Mouse (Mus musculus) liver, embryonic 18 days (tissue): ENCODE data around the gene Ccl9. TPM values are rescaled to one million over a fixed set of nuclear protein-coding genes. Genes with fewer than 3 reads are reported as not detected.

ENCODE experiments used
- polyA plus RNA-seq: library from polyadenylated mRNA; depleted of rRNA; stranded (reverse); fragments of >200 nt; gene quantifications from 2 replicates; pipeline ENCODE4 v1.2.3, GENCODE M21; 2012; rRNA removed

Ccl9 gene
- polyA plus RNA-seq = 36.2 and 38.4 TPM in 2 replicates

GRCm38 (mm10) chr11:83578186-83578760 is at the start of gene Ccl9:
Gene Ccl9 (minus strand): TSS chr11:83578636.

GRCm38 (mm10) chr11:83592853-83593252 is 14.4 kb upstream of the Ccl9 start, which contains the start of gene Ccl6:
Gene Ccl6 (minus strand): TSS chr11:83593087.

GRCm38 (mm10) chr11:83530360-83530759 is 48.1 kb downstream of the Ccl9 start, which contains the start of gene Ccl5:
Gene Ccl5 (minus strand): TSS chr11:83530518.

Other genes with a start within 250 kb of the Ccl9 start
- gene Rasl10b, start 169.5 kb downstream of the Ccl9 start, polyA plus RNA-seq = 0.05 and 0.07 TPM in 2 replicates
- 0.01 TPM in 1 of 2 replicates, not detected in the other for gene Gas2l2, start 149.2 kb downstream of the Ccl9 start, polyA plus RNA-seq
- gene 1700020L24Rik, start 141.0 kb downstream of the Ccl9 start, polyA plus RNA-seq = 5.3 and 7.1 TPM in 2 replicates
- 0.37 and 0.45 TPM in 2 replicates for gene Mmp28, start 115.6 kb downstream of the Ccl9 start, polyA plus RNA-seq
- gene Taf15, start 105.5 kb downstream of the Ccl9 start, polyA plus RNA-seq = 24.8 and 30.1 TPM in 2 replicates
- gene Heatr9, start 56.5 kb downstream of the Ccl9 start, polyA plus RNA-seq = 0.01 TPM in 1 of 2 replicates, not detected in the other
- 3.7 and 6.4 TPM in 2 replicates for gene Ccl5, start 48.1 kb downstream of the Ccl9 start, polyA plus RNA-seq
- 7.1 and 7.7 TPM in 2 replicates for gene Ccl6, start 14.5 kb upstream of the Ccl9 start, polyA plus RNA-seq
- not detected in 2 replicates for gene Rpl9-ps1, start 67.0 kb upstream of the Ccl9 start, polyA plus RNA-seq
- gene Ccl3, start 70.7 kb upstream of the Ccl9 start, polyA plus RNA-seq = 0.90 and 1.7 TPM in 2 replicates
- 0.91 and 1.3 TPM in 2 replicates for gene Ccl4, start 83.9 kb upstream of the Ccl9 start, polyA plus RNA-seq
- 12.9 and 14.2 TPM in 2 replicates for gene Wfdc17, start 125.4 kb upstream of the Ccl9 start, polyA plus RNA-seq
- gene Wfdc18, start 130.4 kb upstream of the Ccl9 start, polyA plus RNA-seq = not detected in 2 replicates
- gene Wfdc21, start 168.3 kb upstream of the Ccl9 start, polyA plus RNA-seq = 81.8 and 118 TPM in 2 replicates
- gene Heatr6, start 175.1 kb upstream of the Ccl9 start, polyA plus RNA-seq = 5.3 and 6.2 TPM in 2 replicates